Mouse (Mus musculus): ENCODE data around the gene Ift122.

- TF ChIP-seq CTCF (IDR thresholded peaks at IDR 0.05; ENCODE audit: borderline replicate concordance, insufficient read depth, low read length) (no peak), POLR2A (IDR thresholded peaks at IDR 0.05; ENCODE audit: low read depth, low read length) (no peak)
Observed at GRCm38 (mm10) chr6:115968700-115969099, 115.4 kb downstream of the Ift122 start.

Measured in embryonic fibroblast, embryonic 13.5 days (primary cell).